Mouse (Mus musculus): ENCODE results near the gene Gm45717. TPM values are rescaled to one million over a fixed set of nuclear protein-coding genes. Genes with fewer than 3 reads are reported as not detected.
A peak's percentile ranks its signal among the peaks of the same experiment; 100 is the strongest.

The Gm45717 gene
- polyA plus RNA-seq, 1 experiment from 2014 or later: not detected

GRCm38 (mm10) chr7:140908634-140909107, 47.1 kb downstream of the Gm45717 start:
- 0 out of 2 replicates have a peak, but pooled peaks have one; percentile 35 for ATAC-seq (ENCODE audit: insufficient number of reproducible peaks, insufficient read depth, low FRiP score, low read depth)
- no peaks in the 10 kb centered on the region for H3K27me3 ChIP-seq (ENCODE audit: control insufficient read depth, insufficient read depth, low read length)
- H3K4me3 ChIP-seq (ENCODE audit: control insufficient read depth in 1 of 2, insufficient read depth in 1 of 2, low read depth in 1 of 2, low read length in 2 of 2): peak overlapping the region; percentile 39 to 59
- no peaks in the 10 kb centered on the region for H3K9me3 ChIP-seq (ENCODE audit: control insufficient read depth, low read length)
- no peak overlapping the region for H3K27ac ChIP-seq (replicated peaks in 1 of 2; ENCODE audit: control insufficient read depth in 1 of 2, insufficient read depth in 1 of 2, low read depth in 2 of 2, low read length in 2 of 2)
- no peaks in the 10 kb centered on the region for H3K36me3 ChIP-seq (ENCODE audit: control insufficient read depth, insufficient read depth, low read length)
- peak overlapping the region; percentile 23 for H3K9ac ChIP-seq (ENCODE audit: low read length)
- under 1% methylated on average over 19 of the region's 19 CpGs for WGBS
- H3K4me1 ChIP-seq (ENCODE audit: control insufficient read depth in 2 of 2, insufficient read depth in 2 of 2, low read length in 2 of 2): no peaks in the 10 kb centered on the region; a peak in 1 of 4 replicates
- H3K4me2 ChIP-seq (ENCODE audit: low read length): peak overlapping the region; percentile 65

- Histone ChIP-seq H3K4me1 (ENCODE audit: control insufficient read depth in 2 of 2, insufficient read depth in 2 of 2, low read length in 2 of 2) (no peaks in the 10 kb centered on the region; a peak in 1 of 4 replicates), H3K27me3 (ENCODE audit: control insufficient read depth, insufficient read depth, low read length) (no peaks in the 10 kb centered on the region), H3K36me3 (ENCODE audit: control insufficient read depth, insufficient read depth, low read length) (no peaks in the 10 kb centered on the region), H3K4me3 (ENCODE audit: control insufficient read depth in 1 of 2, insufficient read depth in 1 of 2, low read depth in 1 of 2, low read length in 2 of 2) (no peak overlapping the region), H3K27ac (replicated peaks in 1 of 2; ENCODE audit: control insufficient read depth in 1 of 2, insufficient read depth in 1 of 2, low read depth in 2 of 2, low read length in 2 of 2) (no peak overlapping the region), H3K9ac (ENCODE audit: low read length) (no peak overlapping the region), H3K9me3 (ENCODE audit: control insufficient read depth, low read length) (no peaks in the 10 kb centered on the region), H3K4me2 (ENCODE audit: low read length) (peak overlapping the region; percentile 65; the same call in 1 of the 2 replicates)
- WGBS: 48% methylated on average over 7 of the region's 7 CpGs
- ATAC-seq (ENCODE audit: insufficient number of reproducible peaks, insufficient read depth, low FRiP score, low read depth): no peak
Measured at GRCm38 (mm10) chr7:140908181-140908580, 47.6 kb downstream of the Gm45717 start.

GRCm38 (mm10) chr7:140907697-140908096, 48.0 kb downstream of the Gm45717 start:
- H3K9ac ChIP-seq (ENCODE audit: low read length): no peak overlapping the region
- H3K4me3 ChIP-seq (ENCODE audit: control insufficient read depth in 1 of 2, insufficient read depth in 1 of 2, low read depth in 1 of 2, low read length in 2 of 2): no peak overlapping the region
- H3K36me3 ChIP-seq (ENCODE audit: control insufficient read depth, insufficient read depth, low read length): no peaks in the 10 kb centered on the region
- no peak overlapping the region for H3K27ac ChIP-seq (replicated peaks in 1 of 2; ENCODE audit: control insufficient read depth in 1 of 2, insufficient read depth in 1 of 2, low read depth in 2 of 2, low read length in 2 of 2)
- 82% methylated on average over 7 of the region's 7 CpGs for WGBS
- H3K9me3 ChIP-seq (ENCODE audit: control insufficient read depth, low read length): no peaks in the 10 kb centered on the region
- no peaks in the 10 kb centered on the region; a peak in 1 of 4 replicates for H3K4me1 ChIP-seq (ENCODE audit: control insufficient read depth in 2 of 2, insufficient read depth in 2 of 2, low read length in 2 of 2)
- H3K4me2 ChIP-seq (ENCODE audit: low read length): no peak overlapping the region
- no peak for ATAC-seq (ENCODE audit: insufficient number of reproducible peaks, insufficient read depth, low FRiP score, low read depth)
- H3K27me3 ChIP-seq (ENCODE audit: control insufficient read depth, insufficient read depth, low read length): no peaks in the 10 kb centered on the region

- H3K4me2 ChIP-seq (ENCODE audit: low read length): no peak overlapping the region
- H3K36me3 ChIP-seq (ENCODE audit: control insufficient read depth, insufficient read depth, low read length): no peaks in the 10 kb centered on the region
- H3K27me3 ChIP-seq (ENCODE audit: control insufficient read depth, insufficient read depth, low read length): no peaks in the 10 kb centered on the region
- no peak overlapping the region for H3K27ac ChIP-seq (replicated peaks in 1 of 2; ENCODE audit: control insufficient read depth in 1 of 2, insufficient read depth in 1 of 2, low read depth in 2 of 2, low read length in 2 of 2)
- H3K4me3 ChIP-seq (ENCODE audit: control insufficient read depth in 1 of 2, insufficient read depth in 1 of 2, low read depth in 1 of 2, low read length in 2 of 2): no peak overlapping the region
- H3K9me3 ChIP-seq (ENCODE audit: control insufficient read depth, low read length): no peaks in the 10 kb centered on the region
- H3K9ac ChIP-seq (ENCODE audit: low read length): no peak overlapping the region
- ATAC-seq (ENCODE audit: insufficient number of reproducible peaks, insufficient read depth, low FRiP score, low read depth): no peak
- 72% methylated on average over 13 of the region's 13 CpGs for WGBS
- H3K4me1 ChIP-seq (ENCODE audit: control insufficient read depth in 2 of 2, insufficient read depth in 2 of 2, low read length in 2 of 2): no peaks in the 10 kb centered on the region; a peak in 1 of 4 replicates
Measured at GRCm38 (mm10) chr7:140907131-140907530, 48.6 kb downstream of the Gm45717 start.

GRCm38 (mm10) chr7:140905642-140906081, 50.1 kb downstream of the Gm45717 start:
- WGBS: 24% methylated on average over 2 of the region's 2 CpGs

GRCm38 (mm10) chr7:140903212-140903611, 52.5 kb downstream of the Gm45717 start:
- no peak overlapping the region for H3K9ac ChIP-seq (ENCODE audit: low read length)
- no peak for ATAC-seq (ENCODE audit: insufficient number of reproducible peaks, insufficient read depth, low FRiP score, low read depth)
- peaks cover 13% of the 10 kb centered on the region for H3K36me3 ChIP-seq (ENCODE audit: control insufficient read depth, insufficient read depth, low read length)
- H3K4me1 ChIP-seq (ENCODE audit: control insufficient read depth in 2 of 2, insufficient read depth in 2 of 2, low read length in 2 of 2): peaks cover 6 to 8% of the 10 kb centered on the region in 2 experiments
- no peak overlapping the region for H3K4me3 ChIP-seq (ENCODE audit: control insufficient read depth in 1 of 2, insufficient read depth in 1 of 2, low read depth in 1 of 2, low read length in 2 of 2)
- 24% methylated on average over 13 of the region's 13 CpGs for WGBS
- no peak overlapping the region for H3K27ac ChIP-seq (replicated peaks in 1 of 2; ENCODE audit: control insufficient read depth in 1 of 2, insufficient read depth in 1 of 2, low read depth in 2 of 2, low read length in 2 of 2)
- no peaks in the 10 kb centered on the region for H3K27me3 ChIP-seq (ENCODE audit: control insufficient read depth, insufficient read depth, low read length)
- no peaks in the 10 kb centered on the region for H3K9me3 ChIP-seq (ENCODE audit: control insufficient read depth, low read length)
- no peak overlapping the region for H3K4me2 ChIP-seq (ENCODE audit: low read length)

More at GRCm38 (mm10) chr7:140905642-140906081, 50.1 kb downstream of the Gm45717 start:
- Histone ChIP-seq H3K27me3 (ENCODE audit: control insufficient read depth, insufficient read depth, low read length) (no peaks in the 10 kb centered on the region), H3K4me2 (ENCODE audit: low read length) (no peak overlapping the region), H3K9ac (ENCODE audit: low read length) (no peak overlapping the region), H3K36me3 (ENCODE audit: control insufficient read depth, insufficient read depth, low read length) (no peaks in the 10 kb centered on the region), H3K27ac (replicated peaks in 1 of 2; ENCODE audit: control insufficient read depth in 1 of 2, insufficient read depth in 1 of 2, low read depth in 2 of 2, low read length in 2 of 2) (no peak overlapping the region), H3K4me1 (ENCODE audit: control insufficient read depth in 2 of 2, insufficient read depth in 2 of 2, low read length in 2 of 2) (peaks cover 4 to 6% of the 10 kb centered on the region in 2 experiments), H3K9me3 (ENCODE audit: control insufficient read depth, low read length) (no peaks in the 10 kb centered on the region), H3K4me3 (ENCODE audit: control insufficient read depth in 1 of 2, insufficient read depth in 1 of 2, low read depth in 1 of 2, low read length in 2 of 2) (no peak overlapping the region)
- ATAC-seq (ENCODE audit: insufficient number of reproducible peaks, insufficient read depth, low FRiP score, low read depth): no peak

GRCm38 (mm10) chr7:140902036-140902875, 53.5 kb downstream of the Gm45717 start:
- no peak for ATAC-seq (ENCODE audit: insufficient number of reproducible peaks, insufficient read depth, low FRiP score, low read depth)
- Histone ChIP-seq H3K9me3 (ENCODE audit: control insufficient read depth, low read length) (no peaks in the 10 kb centered on the region), H3K4me2 (ENCODE audit: low read length) (no peak overlapping the region), H3K9ac (ENCODE audit: low read length) (no peak overlapping the region), H3K4me3 (ENCODE audit: control insufficient read depth in 1 of 2, insufficient read depth in 1 of 2, low read depth in 1 of 2, low read length in 2 of 2) (no peak overlapping the region), H3K4me1 (ENCODE audit: control insufficient read depth in 2 of 2, insufficient read depth in 2 of 2, low read length in 2 of 2) (peaks cover 6 to 8% of the 10 kb centered on the region in 2 experiments), H3K27ac (replicated peaks in 1 of 2; ENCODE audit: control insufficient read depth in 1 of 2, insufficient read depth in 1 of 2, low read depth in 2 of 2, low read length in 2 of 2) (no peak overlapping the region), H3K36me3 (ENCODE audit: control insufficient read depth, insufficient read depth, low read length) (peaks cover 23% of the 10 kb centered on the region), H3K27me3 (ENCODE audit: control insufficient read depth, insufficient read depth, low read length) (no peaks in the 10 kb centered on the region)
- WGBS: 82% methylated on average over 15 of the region's 15 CpGs
